Mouse (Mus musculus) myocyte (in vitro differentiated cells): ENCODE measurements at regions not wholly inside any gene's neighbourhood (a gene's known extent, or its start where the extent isn't known, plus 50 kb on each side); places are given as distances from the start of the nearest gene placed in this dataset.

Source experiments
- MAX ChIP-seq: IDR thresholded peaks from one replicate; pipeline ENCODE4 v1.6.1; 2011; ENCODE audit warnings: low read depth, mild to moderate bottlenecking, control low read depth
- MYOD1 ChIP-seq, 3 experiments: IDR thresholded peaks; one replicate each; pipeline ENCODE4 v1.6.1; 2011; ENCODE audit warnings: control low read depth in 2 of 3, low read depth in 2 of 3, mild to moderate bottlenecking in 2 of 3, moderate library complexity in 1 of 3; ENCODE audit not compliant: insufficient read length in 2 of 3, control insufficient read depth in 1 of 3
- MYOG ChIP-seq, 3 experiments: IDR thresholded peaks; one replicate each; pipeline ENCODE4 v1.6.1; 2011; ENCODE audit warnings: control low read depth in 2 of 3, low read depth in 2 of 3, mild to moderate bottlenecking in 2 of 3; ENCODE audit not compliant: insufficient read length in 2 of 3, control insufficient read depth in 1 of 3, insufficient read depth in 1 of 3
- POLR2A ChIP-seq: IDR thresholded peaks from one replicate; pipeline ENCODE4 v1.6.1; 2011; ENCODE audit warnings: low read depth, mild to moderate bottlenecking, control low read depth, moderate library complexity; ENCODE audit not compliant: insufficient read length
- POLR2AphosphoS2 ChIP-seq: IDR thresholded peaks from one replicate; pipeline ENCODE4 v1.6.1; 2011; ENCODE audit warnings: low read depth, control low read depth; ENCODE audit not compliant: insufficient read length
- REST ChIP-seq: IDR thresholded peaks from one replicate; pipeline ENCODE4 v1.6.1; 2011; ENCODE audit warnings: mild to moderate bottlenecking, control low read depth, moderate library complexity; ENCODE audit not compliant: insufficient read depth, insufficient read length
- SRF ChIP-seq: IDR thresholded peaks from one replicate; pipeline ENCODE4 v1.6.1; 2011; ENCODE audit warnings: low read depth; ENCODE audit not compliant: control insufficient read depth, insufficient read length
- TCF12 ChIP-seq: IDR thresholded peaks from one replicate; pipeline ENCODE4 v1.6.1; 2011; ENCODE audit warnings: mild to moderate bottlenecking, control low read depth; ENCODE audit not compliant: poor library complexity, insufficient read depth, severe bottlenecking
- TCF3 ChIP-seq: IDR thresholded peaks from one replicate; pipeline ENCODE4 v1.6.1; 2011; ENCODE audit warnings: low read depth, control low read depth; ENCODE audit not compliant: insufficient read length
- USF1 ChIP-seq: IDR thresholded peaks from one replicate; pipeline ENCODE4 v1.6.1; 2011; ENCODE audit warnings: low read depth, mild to moderate bottlenecking, control low read depth, moderate library complexity

GRCm38 (mm10) chr10:97159831-97160575, 319.4 kb upstream of the Dcn start:
- TF ChIP-seq MAX (no peak), POLR2A (no peak), USF1 (no peak), REST (no peak), TCF12 (no peak), MYOG (IDR thresholded peaks at IDR 0.05; ENCODE audit: control insufficient read depth in 1 of 3, insufficient read depth in 1 of 3, insufficient read length in 2 of 3, low read depth in 2 of 3) (no peak), MYOD1 (IDR thresholded peaks at IDR 0.05; ENCODE audit: control insufficient read depth in 1 of 3, insufficient read length in 2 of 3, low read depth in 2 of 3) (no peak), SRF (no peak), POLR2AphosphoS2 (no peak), TCF3 (no peak)
